Mouse (Mus musculus) heart, postnatal 10 days (tissue): ENCODE results near the gene Bmp7. TPM values are rescaled to one million over a fixed set of nuclear protein-coding genes. Genes with fewer than 3 reads are reported as not detected.

Experiments
- DNase-seq, 2 experiments: peaks; one replicate each; pipeline ENCODE4 v3.0.0; 2021
- intact Hi-C: fragments of 180-260 bp; cut with DNase I; formaldehyde crosslinking; loops from one replicate; pipeline ENCODE4 v1.15.1; 2025
- total RNA-seq, 2 experiments: library from RNA; stranded (reverse); gene quantifications; 2 replicates each; pipeline ENCODE4 v1.2.3; 2021

The Bmp7 gene
- total RNA-seq, 2 experiments from 2014 or later = 4.0 to 4.6 TPM

GRCm38 (mm10) chr2:172950119-172950676 lies 10.1 kb upstream of the Bmp7 start:
- DNase-seq = no peak
- intact Hi-C loops = no loop called here

- intact Hi-C loops = loop anchor here (2.0 kb wide), 1 partner anchor 116 kb away; no protein-coding TSS in a partner anchor
- DNase-seq = no peak
Observed at GRCm38 (mm10) chr2:172949051-172949450, 8.9 kb upstream of the Bmp7 start.

GRCm38 (mm10) chr2:172940799-172941163 lies 660 bp upstream of the Bmp7 start:
- intact Hi-C loops = no loop called here
- no peak for DNase-seq

- intact Hi-C loops = loop anchor here (5.0 kb wide), 1 partner anchor 77 kb away; no protein-coding TSS in a partner anchor
- peak; percentile 21 to 27 for DNase-seq
Observed at GRCm38 (mm10) chr2:172939639-172940002, 500 bp downstream of the Bmp7 start.

- intact Hi-C loops = loop anchor here (5.0 kb wide), 1 partner anchor 77 kb away; no protein-coding TSS in a partner anchor
- peak; percentile 25 to 39 for DNase-seq
Observed at GRCm38 (mm10) chr2:172938761-172939638, 1.1 kb downstream of the Bmp7 start.

- intact Hi-C loops = loop anchor here (5.0 kb wide), 1 partner anchor 75 kb away; no protein-coding TSS in a partner anchor
- no peak for DNase-seq
Observed at GRCm38 (mm10) chr2:172937326-172938190, 2.6 kb downstream of the Bmp7 start.

- DNase-seq = no peak
Observed at GRCm38 (mm10) chr2:172936844-172937243, 3.3 kb downstream of the Bmp7 start.

GRCm38 (mm10) chr2:172935776-172936562 lies 4.2 kb downstream of the Bmp7 start:
- intact Hi-C loops = loop anchor here (5.0 kb wide), 1 partner anchor 74 kb away; no protein-coding TSS in a partner anchor
- no peak for DNase-seq

More at GRCm38 (mm10) chr2:172936844-172937243, 3.3 kb downstream of the Bmp7 start:
- intact Hi-C loops = loop anchor here (5.0 kb wide), 1 partner anchor 75 kb away; no protein-coding TSS in a partner anchor

GRCm38 (mm10) chr2:172934891-172935740 lies 5.0 kb downstream of the Bmp7 start:
- peak in 1 of 2 experiments; percentile 16 for DNase-seq
- intact Hi-C loops = loop anchor here (5.0 kb wide), 1 partner anchor 73 kb away; no protein-coding TSS in a partner anchor

GRCm38 (mm10) chr2:172934420-172934788 lies 5.7 kb downstream of the Bmp7 start:
- intact Hi-C loops = no loop called here
- no peak for DNase-seq

GRCm38 (mm10) chr2:172933631-172934419 lies 6.3 kb downstream of the Bmp7 start:
- peak; percentile 47 to 49 for DNase-seq
- intact Hi-C loops = no loop called here

- intact Hi-C loops = no loop called here
- no peak for DNase-seq
Observed at GRCm38 (mm10) chr2:172931137-172931898, 8.8 kb downstream of the Bmp7 start.

- intact Hi-C loops = no loop called here
- peak; percentile 42 to 53 for DNase-seq
Observed at GRCm38 (mm10) chr2:172929905-172930436, 10.2 kb downstream of the Bmp7 start.

GRCm38 (mm10) chr2:172927643-172928042 lies 12.5 kb downstream of the Bmp7 start:
- DNase-seq = no peak
- intact Hi-C loops = no loop called here

GRCm38 (mm10) chr2:172926311-172926710 lies 13.8 kb downstream of the Bmp7 start:
- intact Hi-C loops = no loop called here
- DNase-seq = no peak

- DNase-seq = no peak
- intact Hi-C loops = no loop called here
Observed at GRCm38 (mm10) chr2:172924961-172925360, 15.2 kb downstream of the Bmp7 start.

- DNase-seq = peak; percentile 79 to 81
- intact Hi-C loops = no loop called here
Observed at GRCm38 (mm10) chr2:172923198-172923597, 16.9 kb downstream of the Bmp7 start.
